Mouse (Mus musculus): Measurements from ENCODE around the gene Hoxd4. TPM values are rescaled to one million over a fixed set of nuclear protein-coding genes. Genes with fewer than 3 reads are reported as not detected.

The Hoxd4 gene
- polyA plus RNA-seq, 1 experiment, result not detected

DNA sequence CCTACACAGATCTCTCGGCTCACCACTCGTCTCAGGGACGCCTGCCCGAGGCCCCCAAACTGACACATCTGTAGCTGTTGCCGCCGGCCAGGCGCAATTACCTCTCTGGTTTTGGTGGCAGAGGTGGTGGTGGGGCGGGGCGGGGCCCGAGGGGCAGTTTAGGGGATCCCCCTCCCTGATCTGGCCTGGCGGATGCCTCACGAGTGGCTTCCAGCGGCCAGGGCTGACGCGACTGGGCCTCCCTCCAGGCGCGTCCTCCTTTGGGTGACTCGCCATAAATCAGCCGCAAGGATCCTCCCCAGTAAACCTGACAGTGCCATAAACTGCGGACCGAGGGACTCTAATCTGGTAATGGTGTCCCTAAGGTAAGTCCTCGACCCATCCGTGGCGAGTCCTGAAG lies 35.3 kb downstream of the Hoxd4 start:
- Histone ChIP-seq H3K36me3 (ENCODE audit: control insufficient read depth, insufficient read depth) (no peaks in the 10 kb centered on the region), H3K79me2 (ENCODE audit: control insufficient read depth, insufficient read depth) (no peaks in the 10 kb centered on the region), H3K4me3 (no peak overlapping the region), H3K27me3 (ENCODE audit: control insufficient read depth, insufficient read depth, insufficient read length) (peaks cover 38% of the 10 kb centered on the region), H3K4me2 (ENCODE audit: low read depth) (no peak overlapping the region), H3ac (ENCODE audit: control insufficient read depth, insufficient read length) (no peak overlapping the region)
- TF ChIP-seq USF1 (IDR thresholded peaks at IDR 0.05; ENCODE audit: low read depth), result no peak
- TF ChIP-seq REST (IDR thresholded peaks at IDR 0.05; ENCODE audit: insufficient read depth, insufficient read length), result no peak
- no peak for TF ChIP-seq POLR2A (IDR thresholded peaks at IDR 0.05; ENCODE audit: insufficient read length, low read depth)
- TF ChIP-seq MYOG (IDR thresholded peaks at IDR 0.05; ENCODE audit: control insufficient read depth in 1 of 3, insufficient read depth in 1 of 3, insufficient read length in 2 of 3, low read depth in 2 of 3), result no peak
- no peak for TF ChIP-seq E2F4 (IDR thresholded peaks at IDR 0.05; ENCODE audit: insufficient read depth)

DNA sequence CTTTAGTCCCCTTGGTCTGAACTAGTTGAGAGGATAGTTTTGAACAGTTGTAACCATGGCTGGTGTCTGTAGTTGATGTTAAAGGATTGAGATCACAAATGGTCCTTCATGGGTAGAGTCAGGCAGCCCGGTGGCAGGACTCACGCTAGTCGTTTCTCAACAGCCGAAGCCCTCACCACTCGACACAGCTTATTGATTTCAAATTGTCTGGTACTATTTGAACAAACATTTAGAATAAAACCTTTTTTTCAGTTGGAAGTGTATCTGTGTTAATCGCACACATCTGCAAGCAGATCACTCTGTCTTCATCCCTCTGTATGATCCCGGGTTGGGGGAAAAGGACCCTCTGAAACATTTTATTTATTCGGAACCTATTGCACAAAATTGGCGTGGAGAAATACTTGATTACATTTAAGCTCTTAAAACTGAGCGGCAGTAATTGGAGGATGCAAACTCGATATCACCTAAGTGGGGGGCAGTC lies 36.0 kb downstream of the Hoxd4 start:
- Histone ChIP-seq H3ac (ENCODE audit: control insufficient read depth, insufficient read length) (no peak overlapping the region), H3K36me3 (ENCODE audit: control insufficient read depth, insufficient read depth) (no peaks in the 10 kb centered on the region), H3K4me2 (ENCODE audit: low read depth) (no peak overlapping the region), H3K27me3 (ENCODE audit: control insufficient read depth, insufficient read depth, insufficient read length) (peaks cover 45% of the 10 kb centered on the region), H3K79me2 (ENCODE audit: control insufficient read depth, insufficient read depth) (no peaks in the 10 kb centered on the region), H3K4me3 (no peak overlapping the region)
- TF ChIP-seq MAX (IDR thresholded peaks at IDR 0.05; ENCODE audit: low read depth), result no peak
- TF ChIP-seq MYOG (IDR thresholded peaks at IDR 0.05; ENCODE audit: control insufficient read depth in 1 of 3, insufficient read depth in 1 of 3, insufficient read length in 2 of 3, low read depth in 2 of 3), result no peak
- no peak for TF ChIP-seq TCF3 (IDR thresholded peaks at IDR 0.05; ENCODE audit: insufficient read length, low read depth)
- TF ChIP-seq POLR2AphosphoS2 (IDR thresholded peaks at IDR 0.05; ENCODE audit: insufficient read length, low read depth), result no peak
- no peak for TF ChIP-seq USF1 (IDR thresholded peaks at IDR 0.05; ENCODE audit: low read depth)
- TF ChIP-seq SRF (IDR thresholded peaks at IDR 0.05; ENCODE audit: control insufficient read depth, insufficient read length, low read depth), result no peak
- TF ChIP-seq CEBPB (IDR thresholded peaks at IDR 0.05; ENCODE audit: insufficient read depth, poor library complexity, severe bottlenecking), result no peak
- no peak for TF ChIP-seq POLR2A (IDR thresholded peaks at IDR 0.05; ENCODE audit: insufficient read length, low read depth)
- TF ChIP-seq TCF12 (IDR thresholded peaks at IDR 0.05; ENCODE audit: insufficient read depth, poor library complexity, severe bottlenecking), result no peak
- no peak for TF ChIP-seq MYOD1 (IDR thresholded peaks at IDR 0.05; ENCODE audit: control insufficient read depth in 1 of 3, insufficient read length in 2 of 3, low read depth in 2 of 3)
- TF ChIP-seq E2F4 (IDR thresholded peaks at IDR 0.05; ENCODE audit: insufficient read depth), result no peak
- no peak for TF ChIP-seq REST (IDR thresholded peaks at IDR 0.05; ENCODE audit: insufficient read depth, insufficient read length)

DNA sequence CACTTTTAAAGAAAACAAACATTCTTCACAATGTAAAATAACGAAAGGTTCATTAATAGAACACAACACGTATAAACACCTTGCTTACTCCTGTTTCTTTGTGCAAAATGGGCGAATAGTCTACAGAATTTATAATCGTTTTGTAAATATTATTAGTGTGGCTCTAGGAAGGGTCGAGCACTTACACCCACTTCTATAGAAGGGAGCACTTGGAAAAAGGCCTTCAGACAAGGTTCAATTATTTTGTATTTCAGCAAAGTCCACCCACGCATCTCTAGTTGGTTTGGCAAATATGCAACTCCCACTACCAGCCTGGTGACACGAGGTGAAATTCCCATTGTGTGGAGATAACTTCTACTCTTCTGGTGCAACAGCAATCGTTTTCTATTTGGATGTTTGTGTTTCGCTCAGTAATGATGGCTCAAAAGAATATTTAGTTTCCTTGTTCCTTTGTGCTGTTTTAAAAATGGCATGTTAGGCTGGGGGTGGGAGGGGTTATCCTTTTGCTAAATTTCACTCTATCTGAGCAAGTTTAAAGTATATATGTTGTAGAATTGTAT lies 36.8 kb downstream of the Hoxd4 start:
- Histone ChIP-seq H3K4me3 (no peak overlapping the region), H3K27me3 (ENCODE audit: control insufficient read depth, insufficient read depth, insufficient read length) (peaks cover 53% of the 10 kb centered on the region), H3K79me2 (ENCODE audit: control insufficient read depth, insufficient read depth) (no peaks in the 10 kb centered on the region), H3K4me2 (ENCODE audit: low read depth) (no peak overlapping the region), H3ac (ENCODE audit: control insufficient read depth, insufficient read length) (no peak overlapping the region), H3K36me3 (ENCODE audit: control insufficient read depth, insufficient read depth) (no peaks in the 10 kb centered on the region)
- TF ChIP-seq CEBPB (IDR thresholded peaks at IDR 0.05; ENCODE audit: insufficient read depth, poor library complexity, severe bottlenecking), result no peak

DNA sequence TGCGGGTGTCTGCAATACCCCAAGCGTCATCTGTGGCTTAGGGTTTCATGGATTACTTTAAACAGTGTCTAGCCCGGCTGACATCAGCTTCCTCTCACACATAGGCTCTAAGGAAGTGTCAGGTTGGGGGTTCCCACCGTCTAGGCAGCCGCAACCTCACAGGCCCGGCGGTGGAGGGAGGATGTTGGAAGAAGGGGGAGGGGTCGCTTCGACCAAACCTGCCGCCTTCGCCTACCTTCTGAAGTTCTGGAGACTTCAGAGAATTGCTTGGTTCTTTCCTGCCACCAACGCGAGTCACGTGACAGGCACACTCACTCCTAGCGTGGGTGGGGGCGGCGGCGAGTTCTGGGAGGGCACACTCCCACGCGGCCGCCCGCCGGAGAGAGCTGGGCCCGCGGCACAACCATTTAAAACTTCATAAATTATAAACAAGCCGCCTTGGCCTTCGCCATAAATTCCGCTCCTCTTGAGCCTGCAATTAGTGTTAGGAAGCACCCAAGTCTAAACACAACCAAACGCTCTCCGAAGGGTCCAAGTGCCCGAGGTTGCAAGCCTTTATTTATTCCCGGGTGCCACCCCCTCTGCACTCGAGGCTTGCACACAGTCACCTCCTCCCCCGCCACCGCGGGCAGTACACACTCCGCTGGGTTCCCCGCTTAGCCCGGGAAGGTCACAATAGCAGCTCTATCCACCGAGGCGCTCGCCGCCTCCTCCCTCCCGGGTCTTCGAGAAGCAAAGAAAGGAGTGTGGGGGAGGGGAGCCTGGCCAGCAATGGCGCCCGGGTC lies 37.8 kb downstream of the Hoxd4 start:
- H3K4me3 ChIP-seq, result no peak overlapping the region
- no peak overlapping the region for H3ac ChIP-seq (ENCODE audit: control insufficient read depth, insufficient read length)
- no peaks in the 10 kb centered on the region for H3K79me2 ChIP-seq (ENCODE audit: control insufficient read depth, insufficient read depth)
- no peak overlapping the region for H3K4me2 ChIP-seq (ENCODE audit: low read depth)
- H3K36me3 ChIP-seq (ENCODE audit: control insufficient read depth, insufficient read depth), result no peaks in the 10 kb centered on the region
- H3K27me3 ChIP-seq (ENCODE audit: control insufficient read depth, insufficient read depth, insufficient read length), result peaks cover 57% of the 10 kb centered on the region
- TF ChIP-seq POLR2A (IDR thresholded peaks at IDR 0.05; ENCODE audit: insufficient read length, low read depth) (no peak), MYOD1 (IDR thresholded peaks at IDR 0.05; ENCODE audit: control insufficient read depth in 1 of 3, insufficient read length in 2 of 3, low read depth in 2 of 3) (no peak), USF1 (IDR thresholded peaks at IDR 0.05; ENCODE audit: low read depth) (no peak), CEBPB (IDR thresholded peaks at IDR 0.05; ENCODE audit: insufficient read depth, poor library complexity, severe bottlenecking) (no peak), MAX (IDR thresholded peaks at IDR 0.05; ENCODE audit: low read depth) (no peak), POLR2AphosphoS2 (IDR thresholded peaks at IDR 0.05; ENCODE audit: insufficient read length, low read depth) (no peak), MYOG (IDR thresholded peaks at IDR 0.05; ENCODE audit: control insufficient read depth in 1 of 3, insufficient read depth in 1 of 3, insufficient read length in 2 of 3, low read depth in 2 of 3) (no peak), E2F4 (IDR thresholded peaks at IDR 0.05; ENCODE audit: insufficient read depth) (no peak), TCF3 (IDR thresholded peaks at IDR 0.05; ENCODE audit: insufficient read length, low read depth) (no peak), SRF (IDR thresholded peaks at IDR 0.05; ENCODE audit: control insufficient read depth, insufficient read length, low read depth) (no peak), REST (IDR thresholded peaks at IDR 0.05; ENCODE audit: insufficient read depth, insufficient read length) (no peak), TCF12 (IDR thresholded peaks at IDR 0.05; ENCODE audit: insufficient read depth, poor library complexity, severe bottlenecking) (no peak)

DNA sequence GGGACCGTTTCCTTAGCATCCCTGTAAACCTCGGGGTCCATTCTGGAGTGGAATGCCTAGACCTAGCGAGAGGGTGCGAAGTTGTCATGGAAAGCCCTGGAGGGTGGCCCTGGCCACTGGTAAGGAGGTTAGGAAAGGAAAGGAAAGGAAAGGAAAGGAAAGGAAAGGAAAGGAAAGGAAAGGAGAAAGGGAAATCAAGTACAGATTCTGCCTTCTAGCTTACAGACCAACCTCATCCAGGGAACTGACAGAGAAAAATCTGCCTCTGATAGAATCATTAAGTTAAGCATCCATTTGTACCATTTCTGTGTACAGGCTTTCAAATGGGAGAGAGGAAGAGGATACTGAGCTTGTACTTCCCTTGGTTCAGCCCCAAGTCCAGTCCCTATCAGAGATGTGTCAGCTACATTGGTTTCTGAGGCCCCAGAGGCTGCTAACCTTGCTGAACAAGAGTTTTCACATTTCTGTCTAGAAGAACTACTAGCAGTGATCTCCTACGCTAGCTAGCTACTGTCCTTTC lies 39.1 kb downstream of the Hoxd4 start:
- no peak for TF ChIP-seq TCF3 (IDR thresholded peaks at IDR 0.05; ENCODE audit: insufficient read length, low read depth)
- TF ChIP-seq POLR2A (IDR thresholded peaks at IDR 0.05; ENCODE audit: insufficient read length, low read depth), result no peak
- no peak for TF ChIP-seq POLR2AphosphoS2 (IDR thresholded peaks at IDR 0.05; ENCODE audit: insufficient read length, low read depth)
- TF ChIP-seq MAX (IDR thresholded peaks at IDR 0.05; ENCODE audit: low read depth), result no peak
- no peak for TF ChIP-seq USF1 (IDR thresholded peaks at IDR 0.05; ENCODE audit: low read depth)
- no peak overlapping the region for H3K4me2 ChIP-seq (ENCODE audit: low read depth)
- H3K36me3 ChIP-seq (ENCODE audit: control insufficient read depth, insufficient read depth), result no peaks in the 10 kb centered on the region
- no peaks in the 10 kb centered on the region for H3K79me2 ChIP-seq (ENCODE audit: control insufficient read depth, insufficient read depth)
- H3K27me3 ChIP-seq (ENCODE audit: control insufficient read depth, insufficient read depth, insufficient read length), result peaks cover 54% of the 10 kb centered on the region
- H3ac ChIP-seq (ENCODE audit: control insufficient read depth, insufficient read length), result no peak overlapping the region
- no peak overlapping the region for H3K4me3 ChIP-seq

Measured in myocyte (in vitro differentiated cells).